Mouse (Mus musculus): ENCODE measurements around the gene Tmem74b. TPM values are rescaled to one million over a fixed set of nuclear protein-coding genes. Genes with fewer than 3 reads are reported as not detected.

Tmem74b gene
- polyA plus RNA-seq (2012; rRNA removed; ENCODE audit: low replicate concordance), result 0.44 TPM in 1 of 2 replicates, not detected in the other

GRCm38 (mm10) chr2:151701231-151702145 is at the start of gene Tmem74b:
Gene Tmem74b, plus strand, starts transcription at chr2:151702008.

GRCm38 (mm10) chr2:151668433-151668832 is 33.4 kb upstream of the Tmem74b start, which contains the start of gene Rad21l:
Gene Rad21l, minus strand, starts transcription at chr2:151668533.

GRCm38 (mm10) chr2:151743845-151744244 is 42.0 kb downstream of the Tmem74b start, which contains the start of gene Psmf1:
Gene Psmf1, minus strand, starts transcription at chr2:151744186.

Other genes starting within 250 kb of the Tmem74b start
- gene 4921509C19Rik, start 225.9 kb upstream of the Tmem74b start, polyA plus RNA-seq (2012; rRNA removed; ENCODE audit: low replicate concordance), result not detected in 2 replicates
- 67.1 and 81.2 TPM in 2 replicates for gene Nsfl1c, start 207.8 kb upstream of the Tmem74b start, polyA plus RNA-seq (2012; rRNA removed; ENCODE audit: low replicate concordance)
- 175 and 205 TPM in 2 replicates for gene Fkbp1a, start 159.5 kb upstream of the Tmem74b start, polyA plus RNA-seq (2012; rRNA removed; ENCODE audit: low replicate concordance)
- gene Sdcbp2, start 129.4 kb upstream of the Tmem74b start, polyA plus RNA-seq (2012; rRNA removed; ENCODE audit: low replicate concordance), result 5.6 and 5.8 TPM in 2 replicates
- gene Snph, start 69.4 kb upstream of the Tmem74b start, polyA plus RNA-seq (2012; rRNA removed; ENCODE audit: low replicate concordance), result 0.32 and 6.4 TPM in 2 replicates
- gene Rad21l, start 33.5 kb upstream of the Tmem74b start, polyA plus RNA-seq (2012; rRNA removed; ENCODE audit: low replicate concordance), result not detected in 2 replicates
- gene Psmf1, start 42.2 kb downstream of the Tmem74b start, polyA plus RNA-seq (2012; rRNA removed; ENCODE audit: low replicate concordance), result 42.1 and 49.8 TPM in 2 replicates
- not detected in 2 replicates for gene Rspo4, start 140.9 kb downstream of the Tmem74b start, polyA plus RNA-seq (2012; rRNA removed; ENCODE audit: low replicate concordance)
- gene Angpt4, start 209.2 kb downstream of the Tmem74b start, polyA plus RNA-seq (2012; rRNA removed; ENCODE audit: low replicate concordance), result 1.7 and 4.6 TPM in 2 replicates